Mouse (Mus musculus) hindbrain, embryonic 11.5 days (tissue): ENCODE measurements around the gene Hfe2. TPM values are rescaled to one million over a fixed set of nuclear protein-coding genes. Genes with fewer than 3 reads are reported as not detected.
A peak's percentile ranks its signal among the peaks of the same experiment; 100 is the strongest.

Source experiments
- ATAC-seq: fragments of 200-750 bp; cut with Nextera tagmentation; 2 replicates; pipeline ENCODE4 v1.8.0; 2017; ENCODE audit warnings: mild to moderate bottlenecking, moderate TSS enrichment, moderate library complexity; ENCODE audit not compliant: low FRiP score
- DNase-seq: peaks from one replicate; pipeline ENCODE4 v3.0.0-alpha.2; 2015; ENCODE audit warnings: low spot score
- H3K27ac ChIP-seq: fragments of 300-500 bp; sonication (generic); 2 replicates; pipeline ENCODE4 v1.5.1; 2014; ENCODE audit warnings: mild to moderate bottlenecking, low read depth, low read length
- H3K27me3 ChIP-seq: fragments of 300-500 bp; sonication (generic); 2 replicates; pipeline ENCODE4 v1.6.1; 2014; ENCODE audit warnings: mild to moderate bottlenecking, low read length, moderate library complexity, mixed read lengths; ENCODE audit not compliant: control insufficient read depth, insufficient read depth
- H3K36me3 ChIP-seq: fragments of 300-500 bp; sonication (generic); 2 replicates; pipeline ENCODE4 v1.6.1; 2014; ENCODE audit warnings: mild to moderate bottlenecking, low read length, moderate library complexity, mixed read lengths; ENCODE audit not compliant: control insufficient read depth, insufficient read depth
- H3K4me1 ChIP-seq: fragments of 300-500 bp; sonication (generic); replicated peaks from 2 replicates; pipeline ENCODE4 v1.6.1; 2014; ENCODE audit warnings: low read length, mixed read lengths; ENCODE audit not compliant: control insufficient read depth, insufficient read depth
- H3K4me2 ChIP-seq: fragments of 300-500 bp; sonication (generic); replicated peaks from 2 replicates; pipeline ENCODE4 v1.6.1; 2014; ENCODE audit warnings: mild to moderate bottlenecking, low read depth, low read length
- H3K4me3 ChIP-seq: fragments of 300-500 bp; sonication (generic); 2 replicates; pipeline ENCODE4 v1.5.1; 2014; ENCODE audit warnings: low read depth, low read length
- H3K9ac ChIP-seq: fragments of 300-500 bp; sonication (generic); 2 replicates; pipeline ENCODE4 v1.6.1; 2014; ENCODE audit warnings: low read depth, low read length
- H3K9me3 ChIP-seq: fragments of 300-500 bp; sonication (generic); 2 replicates; pipeline ENCODE4 v1.6.1; 2016; ENCODE audit warnings: low read length; ENCODE audit not compliant: control insufficient read depth
- WGBS: fragments of 180-500 bp; shearing (Covaris S2); extraction: QIAGEN DNeasy Blood & Tissue Kit; methylation state at CpG from one replicate; pipeline ENCODE4 v1.1.7; 2014; 5-methylcytosine and 5-hydroxymethylcytosine counted together
- polyA plus RNA-seq: library from polyadenylated mRNA; unstranded; fragments of >200 nt; fragmentation: Nextera tagmentation; extraction: Ambion mirVana; gene quantifications from 2 replicates; pipeline ENCODE4 v1.2.1, GENCODE M21; 2014

Hfe2 gene
- polyA plus RNA-seq, 1 experiment from 2014 or later, result 1.6 TPM

- peak overlapping the region; percentile 65 for H3K4me2 ChIP-seq
- H3K27ac ChIP-seq, result peak overlapping the region; percentile 2; the same call in 1 of the 2 replicates
- ATAC-seq (no peak), DNase-seq (peak; percentile 53)
- H3K4me3 ChIP-seq, result peak overlapping the region; percentile 75
- H3K9ac ChIP-seq, result peak overlapping the region; percentile 57
- no peaks in the 10 kb centered on the region for H3K9me3 ChIP-seq
- H3K27me3 ChIP-seq, result no peaks in the 10 kb centered on the region
- WGBS, result 12% methylated on average over 22 of the region's 22 CpGs
- no peaks in the 10 kb centered on the region; the same call in 1 of the 2 replicates for H3K4me1 ChIP-seq
- H3K36me3 ChIP-seq, result no peaks in the 10 kb centered on the region
Observed at GRCm38 (mm10) chr3:96556651-96557635, 32.0 kb downstream of the Hfe2 start.

DNA sequence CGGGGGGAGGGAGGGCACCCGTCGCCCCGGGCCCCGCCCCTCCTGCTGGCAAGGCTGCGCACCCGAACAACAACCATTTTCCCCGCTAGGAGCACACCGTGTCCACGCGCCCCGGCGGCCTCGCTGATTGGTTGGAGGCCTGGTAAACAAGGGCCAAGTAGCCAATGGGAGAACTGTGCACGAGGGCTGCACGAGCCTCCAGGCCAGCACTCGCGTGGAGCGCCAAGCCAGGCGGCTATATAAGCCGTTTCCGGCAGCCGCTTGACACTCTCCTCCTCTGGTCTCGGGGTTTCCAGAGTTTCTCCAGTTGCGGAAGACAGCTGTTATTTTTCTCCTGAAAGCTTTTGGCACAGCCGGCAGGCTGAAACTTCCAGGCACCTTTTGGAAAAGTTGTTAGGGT, 32.7 kb downstream of the Hfe2 start, which contains the start of gene Txnip:
Gene Txnip, plus strand, starts transcription at position 264 of the 400 bp plus-strand sequence.
- no peaks in the 10 kb centered on the region for H3K9me3 ChIP-seq
- WGBS, result under 1% methylated on average over 26 of the region's 26 CpGs
- peak; percentile 99 for ATAC-seq
- H3K27ac ChIP-seq, result peak within 1 kb of the TSS; percentile 45; the same call in 1 of the 2 replicates
- H3K4me1 ChIP-seq, result no peaks in the 10 kb centered on the region; the same call in 1 of the 2 replicates
- H3K4me2 ChIP-seq, result peak within 1 kb of the TSS; percentile 65
- H3K9ac ChIP-seq, result peak within 1 kb of the TSS; percentile 77
- H3K4me3 ChIP-seq, result peak within 1 kb of the TSS; percentile 75
- no peaks in the 10 kb centered on the region for H3K27me3 ChIP-seq
- DNase-seq, result peak; percentile 99
- no peaks in the 10 kb centered on the region for H3K36me3 ChIP-seq

GRCm38 (mm10) chr3:96558159-96558558, 33.2 kb downstream of the Hfe2 start:
- Histone ChIP-seq H3K36me3 (no peaks in the 10 kb centered on the region), H3K4me2 (peak overlapping the region; percentile 65), H3K9me3 (no peaks in the 10 kb centered on the region), H3K27me3 (no peaks in the 10 kb centered on the region), H3K9ac (peak overlapping the region; percentile 77), H3K4me3 (peak overlapping the region; percentile 75), H3K27ac (peak overlapping the region; percentile 45; the same call in 1 of the 2 replicates), H3K4me1 (no peaks in the 10 kb centered on the region; the same call in 1 of the 2 replicates)
- under 1% methylated on average over 17 of the region's 17 CpGs for WGBS
- ATAC-seq (peak; percentile 38; the same call in 1 of the 2 replicates), DNase-seq (peak; percentile 46)

GRCm38 (mm10) chr3:96558668-96559196, 33.8 kb downstream of the Hfe2 start:
- no peak for DNase-seq
- Histone ChIP-seq H3K9me3 (no peaks in the 10 kb centered on the region), H3K27me3 (no peaks in the 10 kb centered on the region), H3K4me1 (no peaks in the 10 kb centered on the region; the same call in 1 of the 2 replicates), H3K27ac (no peak overlapping the region), H3K36me3 (no peaks in the 10 kb centered on the region), H3K9ac (peak overlapping the region; percentile 77), H3K4me3 (peak overlapping the region; percentile 75), H3K4me2 (peak overlapping the region; percentile 65)
- 49% methylated on average over 10 of the region's 10 CpGs for WGBS
- no peak for ATAC-seq

GRCm38 (mm10) chr3:96559398-96559910, 34.5 kb downstream of the Hfe2 start:
- Histone ChIP-seq H3K9me3 (no peaks in the 10 kb centered on the region), H3K27me3 (no peaks in the 10 kb centered on the region), H3K4me1 (no peaks in the 10 kb centered on the region; the same call in 1 of the 2 replicates), H3K9ac (peak overlapping the region; percentile 23; the same call in 1 of the 2 replicates), H3K27ac (no peak overlapping the region), H3K4me3 (peak overlapping the region; percentile 75), H3K4me2 (peak overlapping the region; percentile 65), H3K36me3 (no peaks in the 10 kb centered on the region)
- ATAC-seq (no peak), DNase-seq (no peak)
- WGBS, result 91% methylated on average over 12 of the region's 12 CpGs

DNA sequence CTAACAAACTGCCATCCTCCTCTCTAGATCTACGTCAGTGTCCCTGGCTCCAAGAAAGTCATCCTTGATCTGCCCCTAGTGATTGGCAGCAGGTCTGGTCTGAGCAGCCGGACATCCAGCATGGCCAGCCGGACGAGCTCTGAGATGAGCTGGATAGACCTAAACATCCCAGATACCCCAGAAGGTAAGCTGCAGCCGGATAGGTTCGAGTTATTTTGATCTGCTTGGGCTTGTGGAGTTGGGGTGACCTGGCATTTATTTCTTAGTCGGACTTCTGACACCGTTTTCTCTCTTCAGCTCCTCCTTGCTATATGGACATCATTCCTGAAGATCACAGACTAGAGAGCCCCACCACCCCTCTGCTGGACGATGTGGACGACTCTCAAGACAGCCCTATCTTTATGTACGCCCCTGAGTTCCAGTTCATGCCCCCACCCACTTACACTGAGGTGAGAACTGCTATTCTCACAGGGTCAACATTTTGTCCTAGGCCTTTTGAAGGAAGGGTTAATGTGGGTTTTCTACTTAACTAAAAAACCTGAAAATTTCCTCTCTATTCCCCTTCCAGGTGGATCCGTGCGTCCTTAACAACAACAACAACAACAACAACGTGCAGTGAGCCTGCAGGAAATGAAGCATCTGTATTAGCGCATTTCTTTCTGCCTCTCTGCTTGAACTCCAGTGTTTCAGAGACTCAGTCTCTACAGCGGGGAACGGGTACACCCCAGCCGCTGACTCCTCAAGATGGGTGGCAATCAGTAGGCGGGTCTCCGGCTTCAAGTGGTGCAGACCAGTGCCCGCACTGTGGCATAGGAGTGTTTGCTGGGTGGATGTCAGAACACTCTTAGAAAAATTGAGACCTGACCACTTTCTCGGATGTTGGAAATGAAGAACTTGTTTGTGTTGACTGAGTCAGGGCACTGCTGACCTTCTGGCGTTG, 35.2 kb downstream of the Hfe2 start:
- H3K9ac ChIP-seq, result peak overlapping the region; percentile 23; the same call in 1 of the 2 replicates
- H3K27me3 ChIP-seq, result no peaks in the 10 kb centered on the region
- H3K9me3 ChIP-seq, result no peaks in the 10 kb centered on the region
- 87% methylated on average over 23 of the region's 23 CpGs for WGBS
- no peaks in the 10 kb centered on the region for H3K36me3 ChIP-seq
- no peaks in the 10 kb centered on the region; the same call in 1 of the 2 replicates for H3K4me1 ChIP-seq
- peak overlapping the region; percentile 75 for H3K4me3 ChIP-seq
- H3K27ac ChIP-seq, result no peak overlapping the region
- DNase-seq, result no peak
- peak overlapping the region; percentile 65 for H3K4me2 ChIP-seq
- no peak for ATAC-seq

GRCm38 (mm10) chr3:96560881-96561668, 36.1 kb downstream of the Hfe2 start:
- no peak overlapping the region for H3K9ac ChIP-seq

More at GRCm38 (mm10) chr3:96560881-96561668, 36.1 kb downstream of the Hfe2 start:
- 91% methylated on average over 9 of the region's 9 CpGs for WGBS
- Histone ChIP-seq H3K36me3 (no peaks in the 10 kb centered on the region), H3K9me3 (no peaks in the 10 kb centered on the region), H3K4me1 (no peaks in the 10 kb centered on the region; the same call in 1 of the 2 replicates), H3K27ac (0 out of 2 replicates have a peak overlapping the region, but pooled peaks have one; percentile 6), H3K4me3 (no peak overlapping the region), H3K4me2 (no peak overlapping the region), H3K27me3 (no peaks in the 10 kb centered on the region)
- no peak for DNase-seq
- no peak for ATAC-seq
